Mouse (Mus musculus): ENCODE results near the gene Sord. TPM values are rescaled to one million over a fixed set of nuclear protein-coding genes. Genes with fewer than 3 reads are reported as not detected.

Gene Sord
- polyA plus RNA-seq, 1 experiment from 2014 or later = 24.0 TPM

DNA sequence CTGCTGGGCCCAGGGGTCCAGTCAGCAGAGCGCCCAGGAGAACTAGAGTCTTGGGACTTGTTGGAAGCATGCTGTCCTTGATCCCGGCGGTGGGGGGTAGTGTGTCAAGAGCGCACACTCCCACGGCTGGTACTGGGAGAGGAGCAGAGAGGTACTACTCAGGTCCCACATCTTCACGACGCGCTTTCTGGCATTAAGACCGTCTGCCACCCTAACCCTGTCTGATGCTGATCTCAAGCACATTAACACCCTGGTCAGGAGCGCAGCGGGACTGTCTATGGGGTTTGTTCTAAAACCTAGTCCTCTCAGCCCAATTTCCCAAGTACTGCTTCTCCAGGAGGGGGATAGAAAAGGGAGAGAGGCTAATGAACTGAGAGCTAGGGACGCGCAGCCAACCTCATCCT is 63.5 kb downstream of the Sord start, which contains the start of gene Duox2:
Gene Duox2, minus strand, starts transcription at position 354 of the 404 bp plus-strand sequence.
- Histone ChIP-seq H3K9ac (ENCODE audit: low read depth, low read length) (no peak within 1 kb of the TSS), H3K36me3 (ENCODE audit: control insufficient read depth, insufficient read depth, low read length) (no peaks in the 10 kb centered on the region), H3K4me2 (replicated peaks; ENCODE audit: low read depth, low read length) (peak within 1 kb of the TSS; percentile 39), H3K27ac (ENCODE audit: low read depth, low read length) (no peak within 1 kb of the TSS), H3K4me3 (ENCODE audit: low read length) (peak within 1 kb of the TSS; percentile 34), H3K27me3 (ENCODE audit: control insufficient read depth, insufficient read depth, low read length) (peaks cover 89% of the 10 kb centered on the region), H3K9me3 (ENCODE audit: control insufficient read depth, low read length) (no peaks in the 10 kb centered on the region), H3K4me1 (ENCODE audit: control insufficient read depth, insufficient read depth, low read length) (peaks cover 19% of the 10 kb centered on the region)
- no peak for ATAC-seq (ENCODE audit: low FRiP score, low TSS enrichment)
- 2% methylated on average over 13 of the region's 13 CpGs for WGBS

DNA sequence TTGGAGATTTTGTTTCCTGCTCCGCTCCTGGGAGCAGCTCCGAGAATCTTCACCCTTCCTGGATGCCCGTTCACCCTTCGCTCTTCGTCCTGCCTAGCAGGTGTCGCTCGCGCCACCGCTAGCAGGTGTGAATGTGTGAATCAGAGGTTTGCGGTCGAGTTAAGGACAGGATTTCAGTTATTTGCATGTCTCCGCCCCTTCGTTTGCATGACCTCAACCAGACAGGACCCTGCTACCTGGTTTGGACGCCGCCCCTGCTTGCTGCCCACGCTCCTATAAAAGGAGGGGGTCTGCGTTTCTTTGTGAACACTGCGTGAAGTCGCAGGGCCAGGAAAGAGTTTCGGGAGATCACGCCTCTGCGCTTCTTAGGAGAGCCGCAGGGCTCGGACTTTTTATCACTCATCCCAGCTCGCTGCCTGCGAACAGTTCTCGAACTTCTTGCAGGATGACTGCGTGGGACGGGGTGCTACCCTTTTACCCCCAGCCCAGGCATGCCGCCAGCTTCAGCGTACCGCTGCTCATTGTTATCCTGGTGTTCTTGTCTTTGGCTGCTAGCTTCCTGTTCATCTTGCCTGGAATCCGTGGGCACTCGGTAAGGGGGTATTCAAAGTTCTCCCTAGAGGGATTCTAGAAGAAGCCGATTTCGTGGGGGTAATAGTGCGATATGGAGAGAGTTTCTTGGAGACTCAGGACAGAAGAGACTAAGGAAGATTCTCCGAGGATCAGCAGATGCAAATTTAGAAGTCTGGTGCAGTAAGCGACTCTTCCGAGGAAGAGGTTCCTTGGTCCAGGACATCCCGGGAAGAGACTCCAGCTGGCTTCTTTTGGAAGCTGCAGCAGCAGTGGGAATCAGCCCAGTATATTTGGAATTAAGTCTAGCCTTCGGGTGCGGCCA is 64.3 kb downstream of the Sord start, which contains the start of gene Duoxa2:
Gene Duoxa2, plus strand, starts transcription at position 305 of the 895 bp plus-strand sequence.
- WGBS = under 1% methylated on average over 43 of the region's 43 CpGs
- Histone ChIP-seq H3K36me3 (ENCODE audit: control insufficient read depth, insufficient read depth, low read length) (no peaks in the 10 kb centered on the region), H3K27ac (ENCODE audit: low read depth, low read length) (no peak within 1 kb of the TSS), H3K27me3 (ENCODE audit: control insufficient read depth, insufficient read depth, low read length) (peaks cover 86% of the 10 kb centered on the region), H3K4me2 (replicated peaks; ENCODE audit: low read depth, low read length) (peak within 1 kb of the TSS; percentile 39), H3K4me1 (ENCODE audit: control insufficient read depth, insufficient read depth, low read length) (peaks cover 19% of the 10 kb centered on the region), H3K9me3 (ENCODE audit: control insufficient read depth, low read length) (no peaks in the 10 kb centered on the region), H3K4me3 (ENCODE audit: low read length) (peak within 1 kb of the TSS; percentile 34), H3K9ac (ENCODE audit: low read depth, low read length) (no peak within 1 kb of the TSS)
- no peak for ATAC-seq (ENCODE audit: low FRiP score, low TSS enrichment)

DNA sequence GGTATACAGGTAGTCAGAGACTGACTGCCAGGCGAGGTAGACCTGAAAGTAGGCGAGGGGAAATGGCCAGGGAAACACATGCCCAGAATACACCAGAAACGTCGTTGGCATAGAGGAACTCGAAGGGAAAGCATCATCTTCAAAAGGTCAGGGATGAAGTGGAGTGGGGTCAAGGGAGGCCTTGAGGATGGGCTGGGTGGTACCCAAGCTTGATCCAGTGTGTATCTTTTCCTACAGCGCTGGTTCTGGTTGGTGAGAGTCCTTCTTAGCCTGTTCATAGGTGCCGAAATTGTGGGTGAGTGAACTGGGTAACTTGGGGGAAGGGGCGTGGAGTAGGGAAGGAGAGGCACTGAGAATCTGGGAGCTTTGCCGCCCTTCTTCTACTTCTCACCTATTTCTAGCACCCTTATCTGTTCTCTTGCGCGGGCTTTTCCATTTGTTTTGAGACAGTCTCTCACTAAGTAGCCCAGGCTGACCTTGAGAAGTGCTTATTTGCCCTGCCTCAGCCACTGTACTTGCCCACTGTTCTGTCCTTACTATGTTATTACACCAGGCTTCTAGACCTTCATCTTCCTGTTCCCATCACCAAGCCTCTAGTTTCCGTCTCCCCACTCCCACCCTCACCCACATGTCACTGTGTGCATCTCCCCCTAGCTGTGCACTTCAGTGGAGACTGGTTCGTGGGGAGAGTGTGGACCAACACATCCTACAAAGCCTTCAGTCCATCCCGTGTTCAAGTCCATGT is 65.5 kb downstream of the Sord start:
- Histone ChIP-seq H3K27me3 (ENCODE audit: control insufficient read depth, insufficient read depth, low read length) (peaks cover 79% of the 10 kb centered on the region), H3K4me2 (replicated peaks; ENCODE audit: low read depth, low read length) (no peak overlapping the region), H3K4me1 (ENCODE audit: control insufficient read depth, insufficient read depth, low read length) (peaks cover 17% of the 10 kb centered on the region), H3K36me3 (ENCODE audit: control insufficient read depth, insufficient read depth, low read length) (no peaks in the 10 kb centered on the region), H3K27ac (ENCODE audit: low read depth, low read length) (no peak overlapping the region), H3K4me3 (ENCODE audit: low read length) (no peak overlapping the region), H3K9ac (ENCODE audit: low read depth, low read length) (no peak overlapping the region), H3K9me3 (ENCODE audit: control insufficient read depth, low read length) (no peaks in the 10 kb centered on the region)
- no peak for ATAC-seq (ENCODE audit: low FRiP score, low TSS enrichment)
- WGBS = 10% methylated on average over 14 of the region's 14 CpGs

DNA sequence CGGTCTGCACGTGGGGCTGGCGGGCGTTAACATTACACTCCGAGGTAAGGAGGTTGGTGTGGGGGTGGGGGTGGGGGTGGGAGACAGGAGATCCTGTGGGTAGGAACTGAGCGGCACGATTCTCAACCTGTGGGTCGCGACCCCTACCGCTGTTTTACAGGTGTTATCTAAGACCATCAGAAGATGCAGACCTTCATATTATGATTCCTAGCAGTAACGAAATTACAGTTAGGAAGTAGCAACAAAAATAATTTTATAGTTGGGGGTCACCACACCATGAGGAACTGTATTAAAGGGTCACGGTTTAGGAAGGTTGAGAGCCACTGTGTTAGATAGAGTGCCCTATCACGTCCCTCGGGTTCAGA is 66.1 kb downstream of the Sord start:
- Histone ChIP-seq H3K36me3 (ENCODE audit: control insufficient read depth, insufficient read depth, low read length) (no peaks in the 10 kb centered on the region), H3K4me1 (ENCODE audit: control insufficient read depth, insufficient read depth, low read length) (peaks cover 17% of the 10 kb centered on the region), H3K4me3 (ENCODE audit: low read length) (no peak overlapping the region; the same call in 1 of the 2 replicates), H3K9me3 (ENCODE audit: control insufficient read depth, low read length) (no peaks in the 10 kb centered on the region), H3K9ac (ENCODE audit: low read depth, low read length) (no peak overlapping the region), H3K27ac (ENCODE audit: low read depth, low read length) (no peak overlapping the region), H3K27me3 (ENCODE audit: control insufficient read depth, insufficient read depth, low read length) (peaks cover 74% of the 10 kb centered on the region), H3K4me2 (replicated peaks; ENCODE audit: low read depth, low read length) (no peak overlapping the region)
- WGBS = 7% methylated on average over 14 of the region's 14 CpGs
- ATAC-seq (ENCODE audit: low FRiP score, low TSS enrichment) = no peak

DNA sequence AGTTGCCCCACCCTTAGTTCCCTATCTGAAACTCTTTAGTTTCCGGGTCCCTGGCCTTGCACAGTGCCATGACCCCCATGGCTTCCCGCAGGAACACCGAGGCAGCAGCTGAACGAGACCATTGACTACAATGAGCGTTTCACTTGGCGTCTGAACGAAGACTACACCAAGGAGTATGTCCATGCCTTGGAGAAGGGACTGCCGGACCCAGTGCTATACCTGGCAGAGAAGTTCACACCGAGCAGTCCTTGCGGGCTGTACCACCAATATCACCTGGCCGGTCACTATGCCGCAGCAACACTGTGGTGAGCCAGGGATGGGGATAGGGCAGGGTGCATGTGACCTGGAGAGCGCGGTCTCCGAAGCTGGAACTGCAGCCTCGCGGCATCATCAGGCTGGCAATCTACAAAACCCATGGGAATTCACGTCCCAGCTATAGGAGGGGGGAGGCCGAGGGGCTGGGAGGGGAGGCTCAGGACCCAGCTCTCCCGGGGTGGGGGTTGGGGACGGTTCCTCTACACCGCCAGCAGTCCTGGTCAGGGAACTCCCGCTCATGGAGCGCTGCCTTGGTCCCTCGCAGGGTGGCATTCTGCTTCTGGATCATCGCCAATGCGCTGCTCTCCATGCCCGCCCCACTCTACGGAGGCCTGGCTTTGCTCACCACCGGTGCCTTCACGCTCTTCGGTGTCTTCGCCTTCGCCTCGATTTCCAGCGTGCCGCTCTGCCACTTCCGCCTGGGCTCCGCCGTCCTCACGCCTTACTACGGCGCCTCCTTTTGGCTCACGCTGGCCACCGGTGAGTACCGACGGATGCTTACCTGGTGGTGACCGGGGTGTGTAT is 66.8 kb downstream of the Sord start:
- peak overlapping the region; percentile 38 for H3K4me2 ChIP-seq (replicated peaks; ENCODE audit: low read depth, low read length)
- no peak overlapping the region for H3K27ac ChIP-seq (ENCODE audit: low read depth, low read length)
- H3K9me3 ChIP-seq (ENCODE audit: control insufficient read depth, low read length) = no peaks in the 10 kb centered on the region
- peak overlapping the region; percentile 29; the same call in 1 of the 2 replicates for H3K9ac ChIP-seq (ENCODE audit: low read depth, low read length)
- peaks cover 69% of the 10 kb centered on the region for H3K27me3 ChIP-seq (ENCODE audit: control insufficient read depth, insufficient read depth, low read length)
- 1% methylated on average over 48 of the region's 48 CpGs for WGBS
- ATAC-seq (ENCODE audit: low FRiP score, low TSS enrichment) = peak; percentile 40
- H3K4me1 ChIP-seq (ENCODE audit: control insufficient read depth, insufficient read depth, low read length) = peaks cover 17% of the 10 kb centered on the region
- H3K4me3 ChIP-seq (ENCODE audit: low read length) = peak overlapping the region; percentile 35
- H3K36me3 ChIP-seq (ENCODE audit: control insufficient read depth, insufficient read depth, low read length) = no peaks in the 10 kb centered on the region

DNA sequence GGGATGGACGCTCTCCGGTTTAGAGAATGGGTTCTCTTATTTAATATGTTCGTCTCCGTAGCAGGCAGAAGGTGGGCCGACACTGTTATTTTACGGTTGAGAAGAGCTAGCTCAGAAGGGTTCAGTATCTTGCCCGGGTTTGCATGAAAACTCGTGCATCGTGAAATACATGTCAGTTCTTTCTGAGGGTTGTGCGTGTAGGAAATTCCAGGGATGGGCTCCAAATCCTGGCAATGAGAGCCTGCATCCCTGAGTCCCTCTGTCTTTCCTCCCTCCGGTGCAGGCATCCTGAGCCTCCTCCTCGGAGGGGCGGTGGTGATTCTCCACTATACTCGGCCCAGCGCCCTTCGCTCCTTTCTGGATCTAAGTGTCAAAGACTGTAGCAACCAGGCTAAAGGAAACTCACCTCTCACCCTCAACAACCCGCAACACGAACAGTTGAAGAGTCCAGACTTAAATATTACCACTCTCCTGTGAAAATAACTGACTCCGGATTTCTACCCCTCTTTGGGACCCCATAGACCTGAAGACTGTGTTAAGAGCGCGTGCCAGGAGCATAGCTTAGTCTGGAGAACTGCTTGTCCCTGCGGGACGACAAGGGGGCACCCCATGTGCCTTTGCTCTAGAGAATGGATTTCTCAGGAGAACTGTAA is 67.5 kb downstream of the Sord start:
- peaks cover 17% of the 10 kb centered on the region for H3K4me1 ChIP-seq (ENCODE audit: control insufficient read depth, insufficient read depth, low read length)

DNA sequence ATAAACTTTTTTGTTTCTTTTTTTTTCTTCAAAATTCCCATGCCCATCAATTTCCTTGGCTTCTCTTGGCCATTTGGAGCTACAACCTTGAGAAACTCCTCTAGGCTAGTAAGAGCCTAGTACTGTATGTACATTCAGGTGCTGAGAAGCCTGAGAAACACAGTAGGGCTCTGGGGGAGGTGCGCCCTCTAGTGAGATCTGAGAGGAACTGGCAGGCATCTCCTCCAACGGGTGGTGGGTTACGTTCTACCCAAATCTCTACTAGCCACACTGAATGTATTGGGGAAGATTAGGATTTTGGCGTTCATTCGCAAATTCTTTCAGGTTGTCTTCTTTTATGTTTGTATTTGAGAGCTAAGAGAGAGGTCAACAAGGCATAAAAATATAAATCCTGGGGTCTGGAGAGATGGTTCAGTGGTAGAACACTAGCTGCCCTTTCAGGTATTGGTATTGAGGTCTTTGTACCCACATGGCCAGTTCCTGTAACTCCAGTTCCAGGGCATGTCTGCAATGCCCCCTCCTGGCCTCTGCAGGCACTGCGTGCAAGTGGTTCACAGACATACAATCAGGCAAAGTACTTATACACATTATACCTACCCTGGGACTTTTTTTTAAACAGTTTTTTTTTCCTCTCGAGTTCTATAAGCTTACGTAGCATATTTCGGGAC is 68.2 kb downstream of the Sord start:
- no peaks in the 10 kb centered on the region for H3K36me3 ChIP-seq (ENCODE audit: control insufficient read depth, insufficient read depth, low read length)
- no peak overlapping the region for H3K27ac ChIP-seq (ENCODE audit: low read depth, low read length)
- ATAC-seq (ENCODE audit: low FRiP score, low TSS enrichment) = peak; percentile 49; the same call in 1 of the 2 replicates
- H3K27me3 ChIP-seq (ENCODE audit: control insufficient read depth, insufficient read depth, low read length) = peaks cover 62% of the 10 kb centered on the region
- H3K4me3 ChIP-seq (ENCODE audit: low read length) = no peak overlapping the region
- H3K9me3 ChIP-seq (ENCODE audit: control insufficient read depth, low read length) = no peaks in the 10 kb centered on the region
- peaks cover 12% of the 10 kb centered on the region for H3K4me1 ChIP-seq (ENCODE audit: control insufficient read depth, insufficient read depth, low read length)
- WGBS = 16% methylated on average over 9 of the region's 9 CpGs
- no peak overlapping the region for H3K9ac ChIP-seq (ENCODE audit: low read depth, low read length)
- H3K4me2 ChIP-seq (replicated peaks; ENCODE audit: low read depth, low read length) = no peak overlapping the region

More for the DNA sequence above, 67.5 kb downstream of the Sord start:
- 5% methylated on average over 23 of the region's 23 CpGs for WGBS
- Histone ChIP-seq H3K27me3 (ENCODE audit: control insufficient read depth, insufficient read depth, low read length) (peaks cover 62% of the 10 kb centered on the region), H3K36me3 (ENCODE audit: control insufficient read depth, insufficient read depth, low read length) (no peaks in the 10 kb centered on the region), H3K4me3 (ENCODE audit: low read length) (peak overlapping the region; percentile 35), H3K4me2 (replicated peaks; ENCODE audit: low read depth, low read length) (peak overlapping the region; percentile 38), H3K9me3 (ENCODE audit: control insufficient read depth, low read length) (no peaks in the 10 kb centered on the region), H3K27ac (ENCODE audit: low read depth, low read length) (no peak overlapping the region), H3K9ac (ENCODE audit: low read depth, low read length) (peak overlapping the region; percentile 29; the same call in 1 of the 2 replicates)
- ATAC-seq (ENCODE audit: low FRiP score, low TSS enrichment) = no peak

DNA sequence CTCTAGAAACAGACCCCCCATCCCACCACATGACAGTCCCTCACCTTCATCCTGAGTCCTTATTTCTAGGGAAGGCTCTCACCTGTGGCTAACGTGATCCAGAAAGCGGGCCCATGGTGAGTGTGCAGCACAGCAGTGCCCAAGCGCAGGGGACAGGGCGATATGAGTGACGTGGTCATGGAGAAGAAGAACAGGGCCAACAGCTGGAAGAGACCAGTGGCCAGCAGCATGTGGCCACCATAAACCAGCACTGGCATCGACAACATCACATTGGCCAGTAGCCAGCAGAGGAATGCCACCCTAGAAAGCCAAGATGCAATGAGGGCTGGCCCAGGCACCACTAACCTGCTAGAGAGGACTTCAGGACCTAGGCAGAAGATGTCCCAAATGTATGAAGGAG is 70.0 kb downstream of the Sord start:
- ATAC-seq (ENCODE audit: low FRiP score, low TSS enrichment) = no peak
- Histone ChIP-seq H3K36me3 (ENCODE audit: control insufficient read depth, insufficient read depth, low read length) (no peaks in the 10 kb centered on the region), H3K4me1 (ENCODE audit: control insufficient read depth, insufficient read depth, low read length) (peaks cover 8% of the 10 kb centered on the region), H3K9ac (ENCODE audit: low read depth, low read length) (no peak overlapping the region), H3K4me2 (replicated peaks; ENCODE audit: low read depth, low read length) (no peak overlapping the region), H3K27me3 (ENCODE audit: control insufficient read depth, insufficient read depth, low read length) (peaks cover 52% of the 10 kb centered on the region), H3K9me3 (ENCODE audit: control insufficient read depth, low read length) (no peaks in the 10 kb centered on the region), H3K27ac (ENCODE audit: low read depth, low read length) (no peak overlapping the region), H3K4me3 (ENCODE audit: low read length) (no peak overlapping the region)
- WGBS = 89% methylated on average over 6 of the region's 6 CpGs
